Mouse (Mus musculus): ENCODE data around the gene Psat1. TPM values are rescaled to one million over a fixed set of nuclear protein-coding genes. Genes with fewer than 3 reads are reported as not detected.

The Psat1 gene
- polyA plus RNA-seq, 1 experiment: 98.3 TPM

DNA sequence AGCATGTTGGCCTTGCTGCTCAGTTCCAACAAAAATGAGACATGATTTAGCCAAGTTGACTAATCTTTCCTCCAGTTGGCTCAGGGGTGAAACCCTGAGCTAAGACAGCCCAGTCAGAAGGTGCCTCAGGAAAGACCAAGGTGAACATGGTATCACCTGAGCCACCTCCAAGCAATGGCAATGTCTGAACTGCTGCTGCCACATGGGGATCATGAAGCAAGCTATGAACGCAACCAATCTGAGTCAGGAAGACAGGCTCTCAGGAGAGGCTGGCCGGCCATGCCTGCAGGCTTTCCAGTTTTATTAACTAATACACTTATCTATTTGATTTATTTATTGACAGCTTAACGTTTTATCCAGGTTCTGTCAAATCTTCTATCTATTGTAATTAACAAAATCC, 51.5 kb downstream of the Psat1 start:
- no peak for DNase-seq (ENCODE audit: low read depth)
- TF ChIP-seq CTCF (IDR thresholded peaks at IDR 0.05; ENCODE audit: borderline replicate concordance, extremely low read depth, insufficient read depth, insufficient read length) (no peak), POLR2A (IDR thresholded peaks at IDR 0.05; ENCODE audit: borderline replicate concordance, extremely low read depth, insufficient read depth, insufficient read length, poor library complexity, severe bottlenecking) (no peak)

- TF ChIP-seq CTCF (IDR thresholded peaks at IDR 0.05; ENCODE audit: borderline replicate concordance, extremely low read depth, insufficient read depth, insufficient read length) (no peak), POLR2A (IDR thresholded peaks at IDR 0.05; ENCODE audit: borderline replicate concordance, extremely low read depth, insufficient read depth, insufficient read length, poor library complexity, severe bottlenecking) (no peak)
- DNase-seq (ENCODE audit: low read depth): no peak
These were observed 55.0 kb downstream of the Psat1 start for GRCm38 (mm10) chr19:15892146-15892545.

DNA sequence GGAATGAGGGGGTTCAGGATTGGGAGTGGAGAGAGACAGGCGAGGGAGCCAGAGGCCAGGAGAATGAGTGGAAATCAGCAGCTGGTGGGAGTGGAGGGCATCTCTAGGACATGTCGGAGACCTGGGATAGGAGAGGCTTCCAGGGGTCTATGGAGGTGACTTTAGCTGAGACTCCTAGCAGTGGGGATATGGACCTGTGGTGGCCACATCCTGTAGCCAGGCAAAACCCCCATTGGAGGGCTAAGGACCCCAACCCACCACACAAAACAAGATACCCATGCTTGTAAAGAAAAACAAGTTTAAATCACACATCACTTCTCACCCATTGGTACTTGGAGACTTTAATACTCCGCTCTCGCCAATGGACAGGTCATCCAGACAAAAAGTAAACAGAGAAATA, 58.7 kb downstream of the Psat1 start:
- DNase-seq (ENCODE audit: low read depth): no peak

GRCm38 (mm10) chr19:15882705-15883426, 64.3 kb downstream of the Psat1 start:
- TF ChIP-seq POLR2A (IDR thresholded peaks at IDR 0.05; ENCODE audit: borderline replicate concordance, extremely low read depth, insufficient read depth, insufficient read length, poor library complexity, severe bottlenecking) (no peak), CTCF (IDR thresholded peaks at IDR 0.05; ENCODE audit: borderline replicate concordance, extremely low read depth, insufficient read depth, insufficient read length) (no peak)
- DNase-seq (ENCODE audit: low read depth): no peak

More for the DNA sequence above, 58.7 kb downstream of the Psat1 start:
- TF ChIP-seq CTCF (IDR thresholded peaks at IDR 0.05; ENCODE audit: borderline replicate concordance, extremely low read depth, insufficient read depth, insufficient read length) (no peak), POLR2A (IDR thresholded peaks at IDR 0.05; ENCODE audit: borderline replicate concordance, extremely low read depth, insufficient read depth, insufficient read length, poor library complexity, severe bottlenecking) (no peak)

DNA sequence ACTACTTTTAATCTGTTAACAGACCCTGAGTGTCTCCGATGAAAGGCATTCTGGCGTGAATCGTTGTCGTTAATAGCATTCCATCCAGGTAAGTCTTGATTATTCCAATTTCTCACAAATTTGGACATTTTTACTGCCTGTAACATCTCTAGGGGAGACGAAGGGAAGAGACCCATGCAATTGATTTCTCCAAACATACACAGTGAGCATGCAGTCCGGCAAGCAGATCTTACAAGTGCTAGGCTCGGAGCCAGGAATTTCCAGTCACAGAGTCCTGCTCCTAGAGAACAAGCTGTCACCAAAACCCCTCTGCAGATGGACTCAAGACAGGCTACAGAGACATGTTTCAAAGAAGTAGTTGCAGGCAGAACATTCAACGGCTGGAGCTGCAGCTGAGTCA, 66.4 kb downstream of the Psat1 start:
- TF ChIP-seq CTCF (IDR thresholded peaks at IDR 0.05; ENCODE audit: borderline replicate concordance, extremely low read depth, insufficient read depth, insufficient read length) (no peak), POLR2A (IDR thresholded peaks at IDR 0.05; ENCODE audit: borderline replicate concordance, extremely low read depth, insufficient read depth, insufficient read length, poor library complexity, severe bottlenecking) (no peak)
- DNase-seq (ENCODE audit: low read depth): peak; percentile 57

GRCm38 (mm10) chr19:15879271-15879670, 67.9 kb downstream of the Psat1 start:
- no peak for TF ChIP-seq CTCF (IDR thresholded peaks at IDR 0.05; ENCODE audit: borderline replicate concordance, extremely low read depth, insufficient read depth, insufficient read length)
- DNase-seq (ENCODE audit: low read depth): no peak

DNA sequence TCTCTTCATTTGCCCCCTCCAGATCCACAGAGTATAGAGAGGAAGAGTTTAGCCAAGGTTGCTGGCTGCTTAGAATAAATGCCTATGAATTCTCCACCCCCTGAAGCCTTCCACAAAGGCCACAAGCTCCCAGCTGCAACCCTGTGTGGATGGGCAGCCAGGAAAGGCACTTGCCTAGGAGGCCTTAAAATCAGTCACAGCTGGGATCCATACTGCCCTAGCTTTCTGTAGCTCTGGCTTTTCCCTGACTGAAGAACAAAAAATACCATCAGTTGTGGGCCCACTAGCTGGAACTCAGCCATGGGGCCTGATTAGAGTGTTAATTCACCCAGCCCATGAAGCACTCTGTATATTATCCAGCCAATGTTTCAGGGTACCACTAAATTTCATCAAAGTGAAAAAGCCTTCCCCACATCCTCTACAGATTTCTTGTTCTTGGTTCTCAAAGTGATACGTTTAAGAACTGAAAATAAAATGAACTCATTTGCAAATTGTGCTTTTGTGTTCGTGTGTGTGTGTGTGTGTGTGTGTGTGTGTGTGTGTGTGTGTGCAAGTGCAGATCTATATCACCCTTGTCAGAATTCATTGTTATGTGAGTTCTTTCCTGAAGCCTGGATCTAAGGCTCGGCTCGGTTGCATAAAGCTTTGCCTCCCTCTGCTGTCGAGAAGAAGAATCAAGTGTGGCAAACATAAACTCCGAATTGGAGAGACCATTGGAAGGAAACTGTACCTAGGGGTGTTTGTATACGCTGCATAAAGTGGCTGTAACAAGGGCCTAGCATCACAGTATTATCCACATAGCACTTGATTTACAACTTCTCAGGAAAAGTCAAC, 78.1 kb downstream of the Psat1 start:
- TF ChIP-seq POLR2A (IDR thresholded peaks at IDR 0.05; ENCODE audit: borderline replicate concordance, extremely low read depth, insufficient read depth, insufficient read length, poor library complexity, severe bottlenecking) (no peak), CTCF (IDR thresholded peaks at IDR 0.05; ENCODE audit: borderline replicate concordance, extremely low read depth, insufficient read depth, insufficient read length) (peak; percentile 85; the same call in 1 of the 2 replicates)
- DNase-seq (ENCODE audit: low read depth): peak; percentile 88

GRCm38 (mm10) chr19:15866851-15867250, 80.3 kb downstream of the Psat1 start:
- TF ChIP-seq CTCF (IDR thresholded peaks at IDR 0.05; ENCODE audit: borderline replicate concordance, extremely low read depth, insufficient read depth, insufficient read length): peak; percentile 33; the same call in 1 of the 2 replicates
- TF ChIP-seq POLR2A (IDR thresholded peaks at IDR 0.05; ENCODE audit: borderline replicate concordance, extremely low read depth, insufficient read depth, insufficient read length, poor library complexity, severe bottlenecking): no peak

DNA sequence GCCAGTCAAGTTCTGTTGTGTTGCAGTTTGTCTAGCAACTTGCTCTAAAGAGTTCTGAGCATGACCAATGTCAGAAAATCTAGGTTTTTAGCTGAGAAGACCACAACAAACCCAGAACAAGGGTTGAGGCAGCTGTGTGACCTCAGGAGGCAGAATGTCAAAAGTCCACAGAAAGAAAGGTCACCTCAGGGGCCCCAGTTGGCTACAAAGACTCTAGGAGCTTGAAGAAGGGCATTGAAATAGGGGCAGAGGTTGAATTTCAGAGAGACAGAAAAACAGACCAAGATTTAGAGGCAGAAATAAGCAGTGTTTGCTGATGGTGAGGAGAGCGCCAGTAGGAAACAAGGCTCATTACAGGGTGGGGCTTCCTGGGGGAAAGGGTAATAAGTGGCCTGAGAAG, 81.0 kb downstream of the Psat1 start:
- no peak for DNase-seq (ENCODE audit: low read depth)
- TF ChIP-seq CTCF (IDR thresholded peaks at IDR 0.05; ENCODE audit: borderline replicate concordance, extremely low read depth, insufficient read depth, insufficient read length) (no peak), POLR2A (IDR thresholded peaks at IDR 0.05; ENCODE audit: borderline replicate concordance, extremely low read depth, insufficient read depth, insufficient read length, poor library complexity, severe bottlenecking) (no peak)

More at GRCm38 (mm10) chr19:15866851-15867250, 80.3 kb downstream of the Psat1 start:
- DNase-seq (ENCODE audit: low read depth): peak; percentile 43

- DNase-seq (ENCODE audit: low read depth): peak; percentile 71
- TF ChIP-seq POLR2A (IDR thresholded peaks at IDR 0.05; ENCODE audit: borderline replicate concordance, extremely low read depth, insufficient read depth, insufficient read length, poor library complexity, severe bottlenecking): no peak
These were observed 81.7 kb downstream of the Psat1 start for GRCm38 (mm10) chr19:15865431-15865830.

DNA sequence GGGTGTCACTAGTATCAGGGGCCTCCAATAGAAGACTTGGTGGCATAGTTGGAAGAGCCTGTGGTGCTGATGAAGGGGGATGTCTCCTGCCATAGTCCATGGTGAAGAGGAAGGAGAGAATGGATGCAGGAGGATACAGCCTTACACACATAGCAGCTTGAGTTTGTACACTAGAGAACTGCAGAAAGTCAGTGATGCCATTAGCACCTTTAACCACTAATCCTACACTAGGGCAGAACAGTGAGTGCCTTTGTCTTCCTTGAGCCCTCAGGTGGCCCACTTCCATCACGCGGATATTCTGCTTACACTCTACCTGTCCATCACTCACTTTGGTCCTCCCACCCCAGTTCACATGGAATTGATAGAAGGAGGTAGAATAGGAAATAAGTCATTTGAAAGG, 83.0 kb downstream of the Psat1 start:
- TF ChIP-seq CTCF (IDR thresholded peaks at IDR 0.05; ENCODE audit: borderline replicate concordance, extremely low read depth, insufficient read depth, insufficient read length) (no peak), POLR2A (IDR thresholded peaks at IDR 0.05; ENCODE audit: borderline replicate concordance, extremely low read depth, insufficient read depth, insufficient read length, poor library complexity, severe bottlenecking) (no peak)
- DNase-seq (ENCODE audit: low read depth): no peak

DNA sequence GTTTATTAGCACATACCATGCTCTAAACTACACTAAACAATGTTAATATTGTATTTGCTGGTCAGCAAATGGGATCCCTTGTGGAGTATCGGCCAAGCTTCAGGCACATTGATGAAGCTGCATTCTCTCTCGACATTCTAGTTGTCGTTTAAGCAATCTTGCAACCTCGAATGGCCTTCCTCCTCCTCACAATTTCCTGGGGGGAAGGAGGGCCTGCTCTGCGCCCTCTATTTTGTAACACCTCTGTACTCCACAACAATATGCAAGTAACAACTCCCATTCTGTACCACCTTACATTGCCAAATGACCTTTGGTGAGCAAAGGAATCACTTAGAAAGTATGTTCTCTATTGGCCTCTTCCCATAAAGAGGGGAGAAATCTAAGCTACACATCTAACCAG, 91.8 kb downstream of the Psat1 start:
- no peak for DNase-seq (ENCODE audit: low read depth)
- no peak for TF ChIP-seq POLR2A (IDR thresholded peaks at IDR 0.05; ENCODE audit: borderline replicate concordance, extremely low read depth, insufficient read depth, insufficient read length, poor library complexity, severe bottlenecking)
- TF ChIP-seq CTCF (IDR thresholded peaks at IDR 0.05; ENCODE audit: borderline replicate concordance, extremely low read depth, insufficient read depth, insufficient read length): no peak

Other genes with a start within 250 kb of the Psat1 start
- 21.7 and 24.5 TPM in 2 replicates for gene Cep78, start 37.7 kb upstream of the Psat1 start, polyA plus RNA-seq (2012; rRNA removed)
- 48.9 and 83.4 TPM in 2 replicates for gene Gnaq, start 185.5 kb upstream of the Psat1 start, polyA plus RNA-seq (2012; rRNA removed)

Data from brain, embryonic 14.5 days (tissue).